Mouse (Mus musculus) cortical plate, adult 2 months (tissue): ENCODE results near the gene Cggbp1. TPM values are rescaled to one million over a fixed set of nuclear protein-coding genes. Genes with fewer than 3 reads are reported as not detected.

Experiments
- H3K27ac ChIP-seq: fragments of 200-500 bp; 2 replicates; pipeline ENCODE4 v1.5.1; 2012; ENCODE audit warnings: low read length, control low read depth, inconsistent platforms; ENCODE audit not compliant: insufficient read depth
- H3K4me1 ChIP-seq: fragments of 200-500 bp; 2 replicates; pipeline ENCODE4 v1.6.1; 2011; ENCODE audit warnings: low read length; ENCODE audit not compliant: control insufficient read depth, insufficient read depth
- H3K4me3 ChIP-seq: fragments of 200-500 bp; 2 replicates; pipeline ENCODE4 v1.5.1; 2011; ENCODE audit warnings: mild to moderate bottlenecking, low read length, control low read depth; ENCODE audit not compliant: insufficient read depth
- CTCF ChIP-seq: fragments of 200-500 bp; IDR thresholded peaks from 2 replicates; pipeline ENCODE4 v1.5.1; 2011; ENCODE audit warnings: mild to moderate bottlenecking, control low read depth, low read length; ENCODE audit not compliant: insufficient read depth; ENCODE audit errors: extremely low read depth
- POLR2A ChIP-seq: fragments of 200-500 bp; IDR thresholded peaks from 2 replicates; pipeline ENCODE4 v1.6.1; 2011; ENCODE audit warnings: mild to moderate bottlenecking, low read length, control low read depth; ENCODE audit not compliant: insufficient read depth; ENCODE audit errors: extremely low read depth
- polyA plus RNA-seq: library from polyadenylated mRNA; depleted of rRNA; stranded (reverse); fragments of >200 nt; gene quantifications from 2 replicates; pipeline ENCODE4 v1.2.3, GENCODE M21; 2012; rRNA removed

Gene Cggbp1
- polyA plus RNA-seq = 34.2 and 36.7 TPM in 2 replicates

GRCm38 (mm10) chr16:64851563-64852362 is at the start of gene Cggbp1, which contains the start of gene Zfp654:
Gene Cggbp1, plus strand, starts transcription at chr16:64851996.
Gene Zfp654, minus strand, starts transcription at chr16:64851652.
- Histone ChIP-seq H3K4me3 (peak within 1 kb of the TSS; percentile 97), H3K27ac (peak within 1 kb of the TSS; percentile 93), H3K4me1 (peaks cover 2% of the 10 kb centered on the region; the same call in 1 of the 2 replicates)
- no peak for TF ChIP-seq CTCF
- peak; percentile 35; the same call in 1 of the 2 replicates for TF ChIP-seq POLR2A

GRCm38 (mm10) chr16:64803041-64803440 is 48.8 kb upstream of the Cggbp1 start:
- Histone ChIP-seq H3K27ac (no peak overlapping the region), H3K4me3 (no peak overlapping the region), H3K4me1 (no peaks in the 10 kb centered on the region)
- TF ChIP-seq CTCF (no peak), POLR2A (no peak)

GRCm38 (mm10) chr16:64817094-64817765 is 34.6 kb upstream of the Cggbp1 start:
- H3K4me1 ChIP-seq = no peaks in the 10 kb centered on the region
- no peak overlapping the region for H3K4me3 ChIP-seq
- H3K27ac ChIP-seq = no peak overlapping the region
- TF ChIP-seq POLR2A (no peak), CTCF (no peak)

GRCm38 (mm10) chr16:64823890-64824289 is 27.9 kb upstream of the Cggbp1 start:
- H3K27ac ChIP-seq = no peak overlapping the region

GRCm38 (mm10) chr16:64824474-64824873 is 27.3 kb upstream of the Cggbp1 start:
- no peak for TF ChIP-seq CTCF
- no peaks in the 10 kb centered on the region for H3K4me1 ChIP-seq
- no peak overlapping the region for H3K27ac ChIP-seq
- H3K4me3 ChIP-seq = no peak overlapping the region

More at GRCm38 (mm10) chr16:64823890-64824289, 27.9 kb upstream of the Cggbp1 start:
- Histone ChIP-seq H3K4me3 (no peak overlapping the region), H3K4me1 (no peaks in the 10 kb centered on the region)
- TF ChIP-seq CTCF = no peak
- no peak for TF ChIP-seq POLR2A

GRCm38 (mm10) chr16:64830291-64830690 is 21.5 kb upstream of the Cggbp1 start:
- no peak for TF ChIP-seq CTCF
- no peak for TF ChIP-seq POLR2A

GRCm38 (mm10) chr16:64835996-64836545 is 15.7 kb upstream of the Cggbp1 start:
- Histone ChIP-seq H3K4me3 (no peak overlapping the region), H3K27ac (no peak overlapping the region), H3K4me1 (no peaks in the 10 kb centered on the region)
- TF ChIP-seq POLR2A (no peak), CTCF (no peak)

More at GRCm38 (mm10) chr16:64830291-64830690, 21.5 kb upstream of the Cggbp1 start:
- Histone ChIP-seq H3K27ac (no peak overlapping the region), H3K4me1 (no peaks in the 10 kb centered on the region), H3K4me3 (no peak overlapping the region)

GRCm38 (mm10) chr16:64836709-64837108 is 15.1 kb upstream of the Cggbp1 start:
- TF ChIP-seq CTCF (no peak), POLR2A (no peak)
- no peak overlapping the region for H3K4me3 ChIP-seq
- no peaks in the 10 kb centered on the region for H3K4me1 ChIP-seq
- no peak overlapping the region for H3K27ac ChIP-seq

GRCm38 (mm10) chr16:64841481-64842373 is 10.1 kb upstream of the Cggbp1 start:
- no peak for TF ChIP-seq POLR2A
- no peak for TF ChIP-seq CTCF
- no peak overlapping the region for H3K27ac ChIP-seq
- no peak overlapping the region for H3K4me3 ChIP-seq
- H3K4me1 ChIP-seq = no peaks in the 10 kb centered on the region

- no peak overlapping the region for H3K27ac ChIP-seq
- TF ChIP-seq CTCF (no peak), POLR2A (no peak)
- no peak overlapping the region for H3K4me3 ChIP-seq
- H3K4me1 ChIP-seq = no peaks in the 10 kb centered on the region
Measured at GRCm38 (mm10) chr16:64842374-64842729, 9.4 kb upstream of the Cggbp1 start.
